Mouse (Mus musculus) left cerebral cortex, postnatal 14 days (tissue): ENCODE results near the gene Spata5. TPM values are rescaled to one million over a fixed set of nuclear protein-coding genes. Genes with fewer than 3 reads are reported as not detected.
"Not testable (repeated sequence)": the region's sequence is repeated elsewhere in the genome, so short reads cannot be mapped to it uniquely, and the experiment has no call there.

ENCODE experiments used
- DNase-seq, 2 experiments: peaks; one replicate each; pipeline ENCODE4 v3.0.0; 2021 to 2022; ENCODE audit warnings: low spot score in 2 of 2, mixed read lengths in 1 of 2
- intact Hi-C: fragments of 180-260 bp; cut with DNase I; formaldehyde crosslinking; loops from one replicate; pipeline ENCODE4 v1.15.1; 2025
- total RNA-seq, 2 experiments: library from RNA; stranded (reverse); gene quantifications; 2 replicates each; pipeline ENCODE4 v1.2.3; 2021

The Spata5 gene
- total RNA-seq, 2 experiments from 2014 or later, result 18.8 to 24.4 TPM

DNA sequence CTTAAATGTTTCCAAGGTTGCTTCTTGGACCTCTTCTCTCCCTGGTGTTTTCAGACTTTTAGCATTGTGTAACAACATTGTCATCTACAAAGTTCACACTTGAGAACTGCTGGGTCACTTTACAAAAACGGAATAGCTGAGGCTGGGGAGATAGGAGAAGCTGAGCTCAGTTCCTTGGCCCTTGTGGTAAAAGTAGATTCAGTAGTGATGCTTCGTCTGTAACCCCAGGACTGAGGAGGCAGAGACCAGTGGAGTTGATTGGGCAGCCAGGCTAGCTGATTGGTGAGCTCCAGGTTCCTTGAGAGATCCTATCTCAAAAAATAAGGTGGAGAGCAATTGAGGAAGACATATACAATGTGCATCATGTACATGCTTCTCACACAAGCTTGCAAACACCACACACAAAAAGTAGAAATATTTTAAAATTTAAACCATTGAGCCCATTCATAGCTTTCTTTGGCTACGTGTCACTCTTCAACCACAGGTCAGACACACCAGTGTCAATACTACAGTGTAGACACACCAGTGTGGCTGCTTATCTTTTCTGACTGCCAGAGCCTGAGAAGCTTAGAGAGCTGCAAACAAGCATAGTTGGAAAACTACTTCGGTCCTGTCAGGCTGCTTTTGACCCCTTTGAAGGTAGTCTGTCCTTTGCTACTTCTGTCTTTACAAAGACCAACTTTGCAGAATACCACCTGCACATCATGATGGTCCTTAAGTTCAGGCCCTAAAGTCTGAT is 138.2 kb downstream of the Spata5 start:
- intact Hi-C loops, result no loop called here
- DNase-seq, result no peak

DNA sequence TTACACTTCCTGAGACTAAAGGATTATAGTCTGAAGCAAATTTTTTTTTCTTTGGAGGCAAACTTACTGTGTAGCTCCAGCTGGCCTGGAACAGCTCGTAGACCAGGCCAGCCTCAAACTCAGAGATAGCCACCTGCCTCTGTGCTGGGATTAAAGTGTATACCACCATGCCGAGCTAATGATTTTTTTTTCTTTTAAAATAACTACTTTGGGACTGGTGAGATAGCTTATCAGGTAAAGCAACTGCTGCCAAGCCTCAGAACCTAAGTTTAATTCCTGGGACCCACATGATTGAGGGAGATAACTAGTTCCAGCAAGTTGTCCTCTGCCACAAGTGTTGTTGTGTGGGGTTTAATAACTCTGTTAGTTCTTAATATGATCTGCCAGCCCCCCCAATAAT is 139.6 kb downstream of the Spata5 start:
- intact Hi-C loops, result no loop called here
- no peak for DNase-seq

DNA sequence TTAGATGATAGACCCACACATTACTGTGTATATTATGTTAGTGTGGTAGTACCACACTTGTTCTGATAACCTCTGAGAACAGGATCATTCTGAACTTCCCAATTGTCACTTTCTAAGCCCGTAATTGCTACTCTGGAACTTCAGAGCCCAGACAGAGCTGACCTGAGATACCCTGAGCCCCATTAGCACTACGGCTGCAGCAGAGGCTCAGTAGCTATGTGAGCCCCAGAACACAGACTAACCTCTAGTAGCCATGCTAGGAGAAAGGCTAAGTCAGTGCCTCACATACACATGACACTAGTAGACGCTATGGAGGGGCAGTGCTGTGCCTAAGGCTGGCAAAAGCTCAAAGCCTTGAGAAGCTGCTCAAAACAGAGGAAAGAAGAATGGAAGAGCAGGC is 141.8 kb downstream of the Spata5 start:
- intact Hi-C loops, result no loop called here

DNA sequence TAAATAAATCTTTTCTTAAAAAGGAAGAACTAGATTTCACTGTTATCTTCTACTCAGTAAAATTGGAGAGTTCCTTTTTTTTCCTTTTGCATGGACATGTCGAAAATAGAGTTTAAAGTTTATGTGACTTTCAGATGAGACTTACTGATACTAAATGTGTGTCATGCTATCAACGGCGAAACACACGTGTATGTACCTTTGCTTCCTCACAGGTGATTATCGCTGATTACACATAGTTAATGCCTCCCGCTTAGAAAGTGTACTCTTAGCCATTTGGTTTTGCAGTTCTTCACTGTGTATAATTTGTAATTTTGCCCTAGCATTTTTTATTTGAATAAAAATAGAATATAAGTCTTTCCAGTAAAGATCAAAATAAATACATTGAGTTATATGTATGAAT is 146.4 kb downstream of the Spata5 start:
- intact Hi-C loops, result no loop called here
- DNase-seq, result no peak

More for the DNA sequence above, 141.8 kb downstream of the Spata5 start:
- no peak for DNase-seq

DNA sequence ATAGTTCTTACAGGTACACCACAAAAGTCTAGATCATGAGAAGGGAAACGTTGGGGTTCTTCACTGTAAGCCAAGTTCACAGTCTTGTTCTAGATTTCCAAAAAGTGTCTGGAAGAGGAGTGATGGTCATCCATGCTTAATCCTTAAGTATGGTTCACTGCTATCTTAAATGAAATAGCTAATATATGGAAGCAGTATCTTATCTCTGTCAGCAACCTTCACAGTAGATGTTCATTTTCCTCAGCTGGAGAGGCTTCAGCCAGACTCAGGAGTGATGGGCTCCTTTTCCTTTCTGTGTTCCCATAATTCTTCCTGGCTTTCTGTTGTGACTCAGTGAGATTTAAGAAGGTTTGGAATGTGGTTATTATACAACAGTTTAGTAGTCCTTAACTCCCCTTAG is 147.8 kb downstream of the Spata5 start:
- intact Hi-C loops, result no loop called here
- DNase-seq, result no peak

DNA sequence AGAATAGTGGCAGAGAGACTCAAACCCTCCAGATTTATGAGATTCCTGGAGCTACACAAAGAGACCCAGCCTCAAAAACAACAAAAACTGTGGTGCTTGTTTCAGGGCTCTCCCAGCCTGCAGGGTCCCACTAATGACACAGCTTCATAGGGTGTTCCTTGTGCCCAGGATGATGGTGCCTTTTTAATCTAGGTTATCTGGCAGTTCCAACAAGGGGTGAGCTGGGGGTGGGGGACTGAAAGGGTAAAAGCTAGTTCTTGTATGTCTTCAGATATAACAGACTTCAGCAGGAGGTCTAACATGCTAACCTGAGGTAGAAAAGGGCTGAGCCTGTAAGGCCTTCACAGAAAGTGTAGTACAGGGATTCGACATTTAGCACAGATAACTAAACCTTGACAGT is 149.1 kb downstream of the Spata5 start:
- DNase-seq, result no peak
- intact Hi-C loops, result no loop called here

DNA sequence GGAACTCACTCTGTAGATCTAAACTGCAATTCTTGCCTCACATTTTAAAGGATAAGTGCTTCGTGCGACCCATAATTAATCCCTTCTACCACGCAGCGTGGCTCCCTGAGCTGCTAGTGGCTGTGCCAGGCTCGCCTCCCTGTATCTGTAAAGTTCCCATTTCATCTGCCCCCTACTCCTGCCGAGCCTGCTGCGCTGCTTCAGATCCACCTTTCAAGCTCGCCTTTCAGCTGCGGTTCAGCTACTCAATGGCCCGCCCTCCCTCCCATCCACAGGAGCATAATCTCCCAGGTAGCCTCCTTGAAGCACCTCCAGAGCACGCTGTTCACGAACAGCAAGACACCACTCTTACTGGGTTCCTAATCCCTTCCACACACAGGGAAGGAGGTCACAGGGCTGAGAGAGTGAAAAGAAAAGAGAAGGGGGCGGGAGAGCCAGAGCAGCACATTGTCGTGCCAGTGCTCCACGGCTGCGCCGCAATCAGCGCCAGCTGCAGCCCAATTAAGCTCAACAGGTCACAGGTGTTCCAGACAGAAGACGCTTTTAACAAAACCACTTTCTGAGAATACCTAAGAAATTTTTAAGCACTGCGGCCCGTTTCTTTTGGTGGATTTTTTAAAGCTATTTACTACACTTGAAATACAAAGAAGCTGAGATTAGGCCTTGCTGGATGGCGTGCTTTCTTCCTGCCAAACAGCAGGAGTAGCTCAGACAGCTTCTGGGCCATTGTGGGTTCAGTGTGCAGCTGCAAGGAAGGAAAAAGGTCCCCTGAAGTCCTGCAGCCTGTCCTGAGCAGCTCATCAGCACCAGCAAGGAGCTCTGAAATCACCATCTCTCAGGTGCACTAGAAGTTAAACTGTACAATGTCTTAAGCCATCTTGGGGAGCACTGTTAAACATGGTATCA is 150.2 kb downstream of the Spata5 start:
- intact Hi-C loops, result no loop called here
- DNase-seq, result peak; percentile 8 to 12

DNA sequence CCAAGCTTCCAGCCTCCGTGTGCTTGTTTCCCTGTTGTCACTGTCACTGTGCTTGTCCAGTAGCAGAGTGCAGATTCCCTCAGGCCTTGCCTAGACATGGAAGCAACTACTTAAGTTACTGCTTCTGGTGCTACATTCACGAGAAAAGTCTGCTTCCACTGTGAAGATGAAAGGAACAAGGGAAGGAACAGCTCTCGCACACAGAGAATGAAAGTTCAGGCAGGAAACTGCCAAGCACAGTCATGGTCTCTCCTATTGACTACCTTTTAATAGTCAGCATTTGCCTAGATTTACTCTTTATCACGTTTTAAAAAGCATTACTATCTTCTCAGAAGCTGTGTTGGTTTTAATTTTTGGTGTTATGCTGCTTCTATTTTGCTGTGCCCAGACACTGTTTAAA is 151.9 kb downstream of the Spata5 start:
- intact Hi-C loops, result no loop called here
- no peak for DNase-seq

DNA sequence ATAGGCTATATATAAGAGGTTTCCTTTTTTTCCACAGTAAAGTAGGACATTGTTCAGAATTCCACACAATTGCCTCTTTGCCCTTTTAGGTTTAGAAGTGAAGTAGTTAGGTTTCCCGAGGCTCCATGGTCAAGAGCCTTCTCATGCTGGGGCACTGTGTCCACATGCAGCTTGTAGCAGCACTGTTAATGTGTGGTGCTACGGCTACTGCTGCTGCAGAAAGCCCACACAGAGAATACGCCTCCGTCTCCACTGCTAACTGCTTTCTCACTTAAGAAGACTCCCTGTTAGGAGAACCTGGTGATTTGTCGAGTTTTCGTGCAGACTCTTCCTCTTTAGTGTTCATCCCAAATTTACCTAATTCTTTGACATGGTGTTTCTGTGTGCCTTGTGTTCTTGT is 152.4 kb downstream of the Spata5 start:
- DNase-seq, result peak; percentile 15 to 26

DNA sequence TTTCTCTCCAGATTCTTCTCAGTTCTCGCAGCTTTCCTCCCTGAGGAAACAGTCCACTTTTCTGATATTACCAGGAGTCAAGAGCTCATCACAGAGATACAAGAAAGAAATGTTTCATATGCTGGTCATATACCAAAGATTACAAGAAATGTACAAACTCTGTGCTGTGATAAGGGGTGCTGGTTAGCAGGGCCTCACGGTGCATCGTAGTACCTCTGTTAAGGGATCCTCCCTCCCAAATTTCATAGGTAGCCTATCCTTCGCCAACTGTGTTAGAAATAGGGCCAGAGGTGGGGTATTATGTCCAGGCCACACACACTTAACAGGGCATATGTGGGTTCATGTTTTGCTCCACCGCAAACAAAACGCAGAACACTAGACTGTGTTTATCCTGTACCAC is 157.1 kb downstream of the Spata5 start:
- DNase-seq, result no peak
- intact Hi-C loops, result no loop called here

More for the DNA sequence above, 152.4 kb downstream of the Spata5 start:
- intact Hi-C loops, result no loop called here

DNA sequence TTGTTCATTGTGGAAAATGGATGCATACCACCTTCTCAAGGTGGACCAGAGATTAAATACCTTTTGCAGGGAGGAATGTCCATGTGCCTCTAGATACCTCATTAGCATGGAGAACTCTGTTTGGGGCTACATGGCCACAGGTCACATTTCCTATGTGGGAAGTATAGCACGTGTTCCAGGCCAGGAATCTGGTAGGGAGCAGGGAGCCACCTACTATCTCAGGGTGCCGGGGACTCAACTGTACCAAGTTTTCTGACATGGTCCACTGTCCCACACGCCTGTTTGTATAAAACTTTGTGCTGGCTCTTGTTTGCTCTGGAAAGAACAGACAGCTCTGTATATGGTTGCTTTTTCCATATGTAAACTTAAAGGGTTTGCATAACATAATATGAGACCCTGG is 158.0 kb downstream of the Spata5 start:
- intact Hi-C loops, result no loop called here
- DNase-seq, result no peak

DNA sequence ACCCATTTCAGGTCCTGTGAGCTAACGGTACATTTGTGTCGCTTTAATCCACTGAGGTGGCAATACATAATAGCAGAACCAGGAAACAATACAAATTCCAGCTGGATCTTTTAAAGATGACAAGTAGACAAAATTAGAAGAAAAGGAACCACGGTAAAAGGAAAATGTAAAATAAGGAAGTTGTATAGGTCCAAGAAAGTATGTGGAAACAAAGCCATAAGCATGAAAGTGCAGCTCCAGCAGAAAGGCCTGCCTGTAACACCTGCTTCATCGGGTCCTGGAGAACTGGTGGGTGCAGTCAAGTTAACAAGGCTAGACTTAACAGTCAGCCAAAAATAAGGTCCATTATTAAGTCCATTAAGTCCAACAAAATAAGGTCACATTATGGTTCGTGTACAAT is 164.9 kb downstream of the Spata5 start:
- intact Hi-C loops, result no loop called here
- DNase-seq, result no peak

DNA sequence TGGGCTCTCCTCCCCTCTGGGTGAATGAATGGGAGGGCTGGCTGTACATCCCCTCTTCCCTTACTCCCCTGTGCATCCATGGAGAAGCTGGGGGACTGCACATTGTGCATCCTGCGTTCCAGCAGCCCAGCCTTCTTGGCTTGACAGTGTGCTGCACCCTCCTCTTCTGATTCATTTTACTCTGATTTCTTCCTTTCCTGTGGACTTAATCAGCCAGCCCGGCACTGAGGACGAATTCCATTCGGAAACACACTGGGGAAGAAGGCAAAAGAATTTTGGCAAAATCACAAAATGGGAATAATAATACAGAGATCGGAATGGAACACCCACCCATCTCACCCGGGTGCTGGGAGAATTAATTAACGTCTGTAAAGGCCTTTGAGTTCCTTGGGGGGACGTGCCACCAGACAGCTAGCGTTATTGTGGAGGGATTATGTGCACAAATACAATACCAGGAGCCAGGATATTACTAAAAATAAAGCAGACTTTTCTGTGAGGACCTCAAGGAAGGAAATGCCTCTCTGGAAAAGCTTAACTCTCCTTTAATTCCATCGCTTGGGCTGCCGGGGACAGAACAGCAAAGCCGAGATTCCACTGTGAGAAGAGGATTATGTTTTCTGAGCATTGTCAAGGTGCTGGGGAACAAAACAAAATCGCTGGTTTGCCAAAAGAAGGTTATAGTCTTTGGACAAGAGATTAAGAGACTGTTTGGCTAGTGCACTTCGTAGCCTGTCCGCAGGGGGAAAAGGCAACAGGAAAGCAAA is 166.5 kb downstream of the Spata5 start:
- DNase-seq, result peak in 1 of 2 experiments; percentile 8
- intact Hi-C loops, result no loop called here

DNA sequence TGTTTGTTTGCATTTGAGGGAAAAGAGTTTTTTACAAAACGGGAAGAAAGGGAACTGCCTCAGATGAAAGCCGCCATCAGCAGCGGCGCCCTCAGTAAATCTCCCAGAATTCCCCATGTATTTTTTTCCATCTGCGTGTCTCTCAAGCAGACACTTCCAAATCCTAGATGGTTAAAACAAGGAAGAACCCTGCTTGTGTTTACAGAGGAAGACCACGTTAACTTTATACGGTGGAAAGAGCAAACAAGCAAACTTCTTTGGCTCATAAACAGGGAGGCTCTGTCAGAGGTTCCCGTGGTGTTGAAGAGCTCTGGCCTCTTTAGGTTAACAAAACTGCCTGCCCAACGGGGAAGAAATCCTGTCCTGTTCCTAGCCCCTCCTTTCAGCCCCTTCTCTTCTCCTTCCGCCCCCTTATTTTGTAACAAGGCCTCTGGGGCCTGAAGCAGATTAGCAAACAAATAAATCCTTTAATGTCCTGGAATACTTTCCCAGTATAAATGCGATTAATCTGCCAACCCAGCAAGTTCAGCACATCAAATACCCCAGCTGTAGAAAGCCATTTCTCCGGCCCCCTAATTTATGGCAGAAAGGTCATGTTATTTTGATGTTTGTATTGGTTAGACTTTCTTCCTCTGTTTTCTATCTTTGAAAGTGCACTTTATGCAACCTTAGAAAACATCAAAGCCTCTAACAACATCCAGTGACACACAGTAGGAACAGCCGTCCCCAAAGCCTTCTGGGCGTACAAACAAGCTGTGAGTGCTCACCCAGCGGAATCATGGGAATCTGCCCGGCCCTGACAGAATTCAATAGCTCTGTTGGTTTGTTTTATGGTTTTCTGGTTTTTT is 167.3 kb downstream of the Spata5 start:
- intact Hi-C loops, result no loop called here

DNA sequence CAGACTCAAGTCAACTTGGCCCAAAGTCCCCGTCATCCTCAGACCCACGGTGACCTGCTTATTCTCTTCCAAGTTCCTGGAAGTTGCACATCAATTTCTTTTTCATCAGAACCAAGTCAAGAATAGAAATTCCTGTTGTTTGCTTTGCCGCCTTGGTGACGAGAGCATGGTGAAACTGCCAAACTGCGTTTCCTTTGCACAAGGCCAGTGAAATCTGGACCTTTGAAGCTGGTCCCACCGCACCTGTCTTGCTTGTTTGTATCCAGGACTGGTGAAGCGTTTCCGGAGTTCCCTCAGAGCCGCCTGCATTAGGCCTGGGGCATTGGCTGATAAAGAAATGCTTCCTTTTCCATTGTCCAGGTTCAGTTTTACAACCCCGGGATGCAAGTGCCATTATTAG is 176.0 kb downstream of the Spata5 start:
- DNase-seq, result no peak
- intact Hi-C loops, result no loop called here

More for the DNA sequence above, 167.3 kb downstream of the Spata5 start:
- no peak for DNase-seq

DNA sequence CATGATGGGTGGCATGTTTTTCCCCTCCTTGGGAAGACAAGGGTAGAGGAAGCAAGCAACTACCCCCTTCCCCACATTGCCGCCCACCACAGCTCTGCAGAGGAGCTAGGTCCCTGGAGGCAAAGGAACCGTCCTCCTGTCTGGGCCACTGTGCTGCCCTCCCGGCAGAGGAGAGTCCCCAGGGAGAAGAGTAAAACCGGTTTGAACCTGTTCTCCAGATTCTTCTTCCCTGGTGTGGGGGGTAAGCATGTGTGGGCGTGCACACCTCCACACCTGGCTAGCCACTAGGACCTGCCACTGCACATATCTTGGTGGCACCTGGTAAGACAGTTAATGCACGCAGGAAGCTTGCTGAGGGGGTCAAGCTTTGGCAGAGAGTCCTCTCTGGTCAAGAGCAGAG is 176.8 kb downstream of the Spata5 start:
- intact Hi-C loops, result no loop called here
- DNase-seq, result no peak

DNA sequence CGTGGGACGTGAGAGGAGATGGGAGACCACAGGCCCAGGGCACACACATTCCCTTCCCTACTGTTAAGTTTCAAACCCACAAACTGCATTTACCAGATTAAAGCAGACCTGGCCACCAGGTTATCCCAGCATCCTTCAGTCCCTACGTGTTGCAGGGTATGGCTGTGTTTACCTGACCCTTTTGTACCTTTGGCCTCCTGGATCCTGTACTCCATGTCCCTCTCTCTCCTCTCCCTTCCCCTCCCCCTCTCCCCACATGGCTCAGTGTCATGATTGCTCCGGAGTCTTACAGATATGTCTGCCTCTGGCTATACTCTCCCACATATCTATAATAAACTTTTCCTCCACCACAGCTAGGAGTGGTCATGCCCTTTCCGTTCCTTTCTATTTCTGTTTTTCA is 177.5 kb downstream of the Spata5 start:
- intact Hi-C loops, result no loop called here
- no peak for DNase-seq

DNA sequence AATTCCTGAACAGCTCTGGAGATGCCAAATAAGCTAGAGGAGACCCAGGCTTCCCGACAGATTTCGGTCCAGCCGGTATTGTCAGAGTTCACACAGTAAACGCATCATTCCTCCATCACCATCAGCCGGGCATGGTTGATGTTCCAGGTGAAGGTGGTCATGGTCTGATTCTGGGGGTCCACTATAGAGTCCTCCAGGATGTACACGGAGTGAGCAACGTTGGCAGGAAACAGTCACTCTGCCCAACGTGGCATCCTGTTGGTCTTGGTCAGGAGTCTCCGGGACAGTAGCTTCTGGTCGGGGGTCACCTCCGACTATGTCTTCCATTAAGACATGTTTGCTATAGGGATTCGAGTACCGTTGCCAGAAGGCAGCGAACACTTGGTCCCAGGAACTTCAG is 179.9 kb downstream of the Spata5 start:
- intact Hi-C loops, DNase-seq: not testable (repeated sequence)

DNA sequence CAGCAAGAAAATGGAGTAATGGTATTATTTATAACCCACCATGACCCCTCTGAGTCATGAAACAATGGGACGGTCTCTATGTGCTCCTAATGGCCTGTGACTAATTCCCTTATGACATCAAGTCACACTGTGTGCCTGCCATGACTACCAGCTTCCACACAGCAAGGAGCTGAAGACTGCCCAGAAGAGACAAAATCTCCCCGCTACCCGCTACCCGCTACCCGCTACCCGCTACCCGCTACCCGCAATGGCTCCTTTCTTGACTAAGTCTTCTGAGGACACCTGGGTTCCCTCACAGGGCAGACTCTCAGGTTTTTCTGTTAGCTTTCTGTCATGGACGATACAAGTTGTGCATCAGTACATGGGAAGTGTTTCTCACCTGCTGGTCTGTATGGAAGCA is 182.7 kb downstream of the Spata5 start:
- DNase-seq, result no peak
- intact Hi-C loops, result no loop called here
